Mouse (Mus musculus): ENCODE data around the gene Gpr152. TPM values are rescaled to one million over a fixed set of nuclear protein-coding genes. Genes with fewer than 3 reads are reported as not detected.

Gene Gpr152
- polyA plus RNA-seq, 1 experiment from 2014 or later: not detected

Other genes with a start within 250 kb of the Gpr152 start
- 53.7 and 58.0 TPM in 2 replicates for gene Tcirg1, start 232.7 kb upstream of the Gpr152 start, polyA plus RNA-seq (2015; fragmentation: Nextera tagmentation; extraction: Ambion mirVana)
- gene Ndufs8, start 227.0 kb upstream of the Gpr152 start, polyA plus RNA-seq (2015; fragmentation: Nextera tagmentation; extraction: Ambion mirVana): 258 and 278 TPM in 2 replicates
- 1.6 and 1.7 TPM in 2 replicates for gene Aldh3b1, start 210.0 kb upstream of the Gpr152 start, polyA plus RNA-seq (2015; fragmentation: Nextera tagmentation; extraction: Ambion mirVana)
- 15.8 and 16.6 TPM in 2 replicates for gene Unc93b1, start 204.6 kb upstream of the Gpr152 start, polyA plus RNA-seq (2015; fragmentation: Nextera tagmentation; extraction: Ambion mirVana)
- 0.24 TPM in 1 of 2 replicates, not detected in the other for gene Aldh3b3, start 181.1 kb upstream of the Gpr152 start, polyA plus RNA-seq (2015; fragmentation: Nextera tagmentation; extraction: Ambion mirVana)
- 7.9 and 8.2 TPM in 2 replicates for gene Aldh3b2, start 167.5 kb upstream of the Gpr152 start, polyA plus RNA-seq (2015; fragmentation: Nextera tagmentation; extraction: Ambion mirVana)
- gene Acy3, start 153.2 kb upstream of the Gpr152 start, polyA plus RNA-seq (2015; fragmentation: Nextera tagmentation; extraction: Ambion mirVana): 3.1 and 3.7 TPM in 2 replicates
- not detected in 2 replicates for gene Tbx10, start 147.0 kb upstream of the Gpr152 start, polyA plus RNA-seq (2015; fragmentation: Nextera tagmentation; extraction: Ambion mirVana)
- gene Nudt8, start 139.2 kb upstream of the Gpr152 start, polyA plus RNA-seq (2015; fragmentation: Nextera tagmentation; extraction: Ambion mirVana): 36.5 and 37.8 TPM in 2 replicates
- 5.6 and 6.5 TPM in 2 replicates for gene Gm49405, start 139.2 kb upstream of the Gpr152 start, polyA plus RNA-seq (2015; fragmentation: Nextera tagmentation; extraction: Ambion mirVana)
- 7.3 and 8.1 TPM in 2 replicates for gene Doc2g, start 136.5 kb upstream of the Gpr152 start, polyA plus RNA-seq (2015; fragmentation: Nextera tagmentation; extraction: Ambion mirVana)
- 178 and 206 TPM in 2 replicates for gene Ndufv1, start 127.0 kb upstream of the Gpr152 start, polyA plus RNA-seq (2015; fragmentation: Nextera tagmentation; extraction: Ambion mirVana)
- gene Gstp1, start 101.8 kb upstream of the Gpr152 start, polyA plus RNA-seq (2015; fragmentation: Nextera tagmentation; extraction: Ambion mirVana): 535 and 609 TPM in 2 replicates
- 1.2 and 3.4 TPM in 2 replicates for gene Gstp2, start 93.8 kb upstream of the Gpr152 start, polyA plus RNA-seq (2015; fragmentation: Nextera tagmentation; extraction: Ambion mirVana)
- 0.32 and 0.41 TPM in 2 replicates for gene Gstp3, start 80.2 kb upstream of the Gpr152 start, polyA plus RNA-seq (2015; fragmentation: Nextera tagmentation; extraction: Ambion mirVana)
- not detected in 2 replicates for gene Cabp2, start 58.2 kb upstream of the Gpr152 start, polyA plus RNA-seq (2015; fragmentation: Nextera tagmentation; extraction: Ambion mirVana)
- gene Cdk2ap2, start 42.6 kb upstream of the Gpr152 start, polyA plus RNA-seq (2015; fragmentation: Nextera tagmentation; extraction: Ambion mirVana): 55.6 and 62.3 TPM in 2 replicates
- gene Pitpnm1, start 39.8 kb upstream of the Gpr152 start, polyA plus RNA-seq (2015; fragmentation: Nextera tagmentation; extraction: Ambion mirVana): 6.4 and 8.3 TPM in 2 replicates
- gene Aip, start 13.9 kb upstream of the Gpr152 start, polyA plus RNA-seq (2015; fragmentation: Nextera tagmentation; extraction: Ambion mirVana): 97.6 and 107 TPM in 2 replicates
- gene Cabp4, start 4.2 kb downstream of the Gpr152 start, polyA plus RNA-seq (2015; fragmentation: Nextera tagmentation; extraction: Ambion mirVana): not detected in 2 replicates
- 129 and 150 TPM in 2 replicates for gene Coro1b, start 8.8 kb downstream of the Gpr152 start, polyA plus RNA-seq (2015; fragmentation: Nextera tagmentation; extraction: Ambion mirVana)
- 2.8 and 3.0 TPM in 2 replicates for gene Ptprcap, start 13.8 kb downstream of the Gpr152 start, polyA plus RNA-seq (2015; fragmentation: Nextera tagmentation; extraction: Ambion mirVana)
- gene Rps6kb2, start 23.6 kb downstream of the Gpr152 start, polyA plus RNA-seq (2015; fragmentation: Nextera tagmentation; extraction: Ambion mirVana): 65.5 and 69.6 TPM in 2 replicates
- gene Carns1, start 35.7 kb downstream of the Gpr152 start, polyA plus RNA-seq (2015; fragmentation: Nextera tagmentation; extraction: Ambion mirVana): 1.7 and 3.0 TPM in 2 replicates
- gene Tbc1d10c, start 51.5 kb downstream of the Gpr152 start, polyA plus RNA-seq (2015; fragmentation: Nextera tagmentation; extraction: Ambion mirVana): 1.8 and 3.1 TPM in 2 replicates
- 788 and 789 TPM in 2 replicates for gene Ppp1ca, start 52.3 kb downstream of the Gpr152 start, polyA plus RNA-seq (2015; fragmentation: Nextera tagmentation; extraction: Ambion mirVana)
- 34.1 and 37.3 TPM in 2 replicates for gene Rad9a, start 61.9 kb downstream of the Gpr152 start, polyA plus RNA-seq (2015; fragmentation: Nextera tagmentation; extraction: Ambion mirVana)
- gene Clcf1, start 74.5 kb downstream of the Gpr152 start, polyA plus RNA-seq (2015; fragmentation: Nextera tagmentation; extraction: Ambion mirVana): 11.1 and 11.5 TPM in 2 replicates
- gene AC109138.7, start 74.6 kb downstream of the Gpr152 start, polyA plus RNA-seq (2015; fragmentation: Nextera tagmentation; extraction: Ambion mirVana): not detected in 2 replicates
- gene Pold4, start 92.1 kb downstream of the Gpr152 start, polyA plus RNA-seq (2015; fragmentation: Nextera tagmentation; extraction: Ambion mirVana): 21.2 and 24.9 TPM in 2 replicates
- 17.4 and 20.3 TPM in 2 replicates for gene Ssh3, start 129.4 kb downstream of the Gpr152 start, polyA plus RNA-seq (2015; fragmentation: Nextera tagmentation; extraction: Ambion mirVana)
- 12.6 and 13.5 TPM in 2 replicates for gene Ankrd13d, start 143.3 kb downstream of the Gpr152 start, polyA plus RNA-seq (2015; fragmentation: Nextera tagmentation; extraction: Ambion mirVana)
- gene Grk2, start 166.4 kb downstream of the Gpr152 start, polyA plus RNA-seq (2015; fragmentation: Nextera tagmentation; extraction: Ambion mirVana): 17.0 and 19.6 TPM in 2 replicates